Mouse (Mus musculus) lung, adult 2 months (tissue): ENCODE measurements around the gene Gm4922.

Experiments
- CTCF ChIP-seq: fragments of 200-500 bp; IDR thresholded peaks from 2 replicates; pipeline ENCODE4 v1.5.1; 2011; ENCODE audit warnings: mild to moderate bottlenecking, low read length, control low read depth; ENCODE audit not compliant: insufficient read depth
- POLR2A ChIP-seq: fragments of 200-500 bp; IDR thresholded peaks from 2 replicates; pipeline ENCODE4 v1.6.1; 2011; ENCODE audit warnings: low read depth, mild to moderate bottlenecking, control low read depth, low read length, borderline replicate concordance; ENCODE audit errors: extremely low read depth

DNA sequence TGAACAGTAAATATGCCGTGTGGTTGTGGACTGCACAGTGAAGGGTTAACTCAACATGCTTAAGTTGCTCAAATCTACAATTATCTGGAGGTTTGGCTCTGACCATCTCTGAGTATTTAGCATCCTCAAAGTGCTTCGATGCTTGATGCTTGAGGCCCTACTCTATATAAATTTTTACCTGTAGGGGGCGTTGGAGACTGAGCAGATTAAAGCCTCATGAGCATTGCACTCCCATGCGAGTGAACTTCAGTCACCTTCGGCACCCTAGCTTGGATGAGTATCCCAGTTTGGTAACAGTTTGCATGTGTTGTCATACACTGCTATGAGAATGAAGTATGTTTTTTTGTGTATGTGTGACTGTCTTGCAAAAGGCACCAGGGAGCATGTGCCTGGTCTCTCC, 16.7 kb downstream of the Gm4922 start:
- TF ChIP-seq CTCF (no peak), POLR2A (no peak)
